Mouse (Mus musculus) adrenal gland, postnatal 0 days (tissue): Measurements from ENCODE around the gene Atp6v1e2. TPM values are rescaled to one million over a fixed set of nuclear protein-coding genes. Genes with fewer than 3 reads are reported as not detected.

Source experiments
- polyA plus RNA-seq: library from polyadenylated mRNA; unstranded; fragments of >200 nt; fragmentation: Nextera tagmentation; extraction: Ambion mirVana; gene quantifications from 2 replicates; pipeline ENCODE4 v1.2.1, GENCODE M21; 2015

The Atp6v1e2 gene
- polyA plus RNA-seq = not detected in 2 replicates

GRCm38 (mm10) chr17:86947840-86948796 lies at the start of gene Atp6v1e2:
TSS of gene Atp6v1e2 (minus strand) at chr17:86947897.

GRCm38 (mm10) chr17:86962894-86963585 lies 15.3 kb upstream of the Atp6v1e2 start, which contains the start of gene Rhoq:
TSS of gene Rhoq (plus strand) at chr17:86963082.

GRCm38 (mm10) chr17:86917048-86917447 lies 30.6 kb downstream of the Atp6v1e2 start, which contains the start of gene Tmem247:
TSS of gene Tmem247 (plus strand) at chr17:86917348.

Other genes with a start within 250 kb of the Atp6v1e2 start
- gene Epas1, start 194.2 kb downstream of the Atp6v1e2 start, polyA plus RNA-seq = 17.3 and 17.9 TPM in 2 replicates
- not detected in 2 replicates for gene Tmem247, start 30.5 kb downstream of the Atp6v1e2 start, polyA plus RNA-seq
- gene Rhoq, start 15.2 kb upstream of the Atp6v1e2 start, polyA plus RNA-seq = 10.8 and 15.2 TPM in 2 replicates
- 28.7 and 38.2 TPM in 2 replicates for gene Pigf, start 77.5 kb upstream of the Atp6v1e2 start, polyA plus RNA-seq
- 197 and 260 TPM in 2 replicates for gene Cript, start 77.7 kb upstream of the Atp6v1e2 start, polyA plus RNA-seq
- 20.1 and 23.2 TPM in 2 replicates for gene Socs5, start 159.8 kb upstream of the Atp6v1e2 start, polyA plus RNA-seq